Mouse (Mus musculus): Measurements from ENCODE around the gene Ptma.

GRCm38 (mm10) chr1:86488326-86488725, 38.2 kb upstream of the Ptma start:
- TF ChIP-seq CTCF (conservative IDR thresholded peaks at IDR 0.05; ENCODE audit: low read length), result no peak
- no peak for TF ChIP-seq POU5F1 (IDR thresholded peaks at IDR 0.05; ENCODE audit: borderline replicate concordance, low read length)
